Mouse (Mus musculus) adipocyte (in vitro differentiated cells): ENCODE measurements at regions not wholly inside any gene's neighbourhood (a gene's known extent, or its start where the extent isn't known, plus 50 kb on each side); places are given as distances from the start of the nearest gene placed in this dataset.
A peak's percentile ranks its signal among the peaks of the same experiment; 100 is the strongest.

Source experiments
- DNase-seq: peaks from one replicate; pipeline ENCODE4 v3.0.0-alpha.2; 2016; ENCODE audit warnings: low spot score

GRCm38 (mm10) chr2:73041475-73041874 lies 55.0 kb upstream of the Gm11084 start:
- no peak for DNase-seq

DNA sequence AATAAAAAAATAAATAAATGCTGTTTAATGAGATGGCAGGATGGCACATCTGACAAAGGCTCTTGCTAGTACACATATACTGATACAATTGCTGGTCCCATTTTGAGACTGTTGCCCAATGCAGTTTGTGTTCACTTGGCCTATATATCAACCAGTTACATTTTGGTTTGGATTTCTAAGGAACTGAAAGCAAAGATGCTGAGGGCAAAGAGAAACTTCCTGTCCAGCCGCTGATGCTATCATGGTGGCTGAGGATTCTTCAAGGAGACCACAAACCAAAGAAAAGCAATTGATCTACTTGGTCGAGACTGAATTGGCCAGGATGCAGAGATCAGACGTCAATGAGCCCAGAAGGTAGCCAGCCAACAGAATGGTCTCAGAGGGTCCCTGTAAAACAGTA lies 53.5 kb upstream of the Gm11084 start:
- no peak for DNase-seq

DNA sequence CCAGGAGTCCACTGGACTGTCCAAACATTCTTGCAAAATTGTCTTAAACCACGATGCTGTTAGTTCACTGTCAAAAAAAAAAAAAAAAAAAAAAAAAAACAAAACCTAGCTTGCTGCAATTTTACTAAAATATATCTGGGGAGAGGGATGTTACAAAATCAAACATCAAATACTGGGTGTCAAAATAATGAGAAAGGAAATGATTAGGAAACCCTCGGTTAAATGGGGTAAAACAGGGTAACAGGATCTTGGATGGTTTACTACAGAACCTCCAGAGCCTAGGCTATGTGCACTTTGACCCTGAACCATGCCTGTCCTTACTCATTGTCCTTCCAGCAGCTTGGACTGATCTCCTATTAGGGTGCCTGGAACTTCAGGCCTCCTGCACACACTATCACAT lies 52.8 kb upstream of the Gm11084 start:
- DNase-seq = peak; percentile 69

- DNase-seq = no peak
Measured at GRCm38 (mm10) chr2:73038290-73038732, 51.8 kb upstream of the Gm11084 start.

GRCm38 (mm10) chr2:73037266-73038046 lies 50.9 kb upstream of the Gm11084 start:
- DNase-seq = no peak
